Mouse (Mus musculus): Measurements from ENCODE around the gene Slc4a1.

Gene Slc4a1

GRCm38 (mm10) chr11:102350981-102351523 lies 15.0 kb downstream of the Slc4a1 start:
- DNase-seq (ENCODE audit: low spot score in 2 of 2) = no peak

GRCm38 (mm10) chr11:102350416-102350815 lies 15.6 kb downstream of the Slc4a1 start:
- DNase-seq (ENCODE audit: low spot score in 2 of 2) = no peak

GRCm38 (mm10) chr11:102349189-102349954 lies 16.6 kb downstream of the Slc4a1 start:
- DNase-seq (ENCODE audit: low spot score in 2 of 2) = no peak

GRCm38 (mm10) chr11:102348771-102349170 lies 17.2 kb downstream of the Slc4a1 start:
- DNase-seq (ENCODE audit: low spot score in 2 of 2) = no peak

GRCm38 (mm10) chr11:102348101-102348585 lies 17.9 kb downstream of the Slc4a1 start:
- DNase-seq (ENCODE audit: low spot score in 2 of 2) = no peak

GRCm38 (mm10) chr11:102347683-102348082 lies 18.3 kb downstream of the Slc4a1 start:
- no peak for DNase-seq (ENCODE audit: low spot score in 2 of 2)

- DNase-seq (ENCODE audit: low spot score in 2 of 2) = no peak
These were observed 19.1 kb downstream of the Slc4a1 start for GRCm38 (mm10) chr11:102346926-102347325.

GRCm38 (mm10) chr11:102344458-102344857 lies 21.5 kb downstream of the Slc4a1 start:
- DNase-seq (ENCODE audit: low spot score in 2 of 2) = no peak

- no peak for DNase-seq (ENCODE audit: low spot score in 2 of 2)
These were observed 23.3 kb downstream of the Slc4a1 start for GRCm38 (mm10) chr11:102342742-102343141.

- DNase-seq (ENCODE audit: low spot score in 2 of 2) = no peak
These were observed 24.9 kb downstream of the Slc4a1 start for GRCm38 (mm10) chr11:102341101-102341500.

- DNase-seq (ENCODE audit: low spot score in 2 of 2) = no peak
These were observed 26.4 kb downstream of the Slc4a1 start for GRCm38 (mm10) chr11:102339624-102340023.

GRCm38 (mm10) chr11:102339195-102339594 lies 26.8 kb downstream of the Slc4a1 start:
- DNase-seq (ENCODE audit: low spot score in 2 of 2) = no peak

- DNase-seq (ENCODE audit: low spot score in 2 of 2) = no peak
These were observed 27.4 kb downstream of the Slc4a1 start for GRCm38 (mm10) chr11:102338561-102338960.

GRCm38 (mm10) chr11:102337921-102338320 lies 28.1 kb downstream of the Slc4a1 start:
- no peak for DNase-seq (ENCODE audit: low spot score in 2 of 2)

- no peak for DNase-seq (ENCODE audit: low spot score in 2 of 2)
These were observed 29.8 kb downstream of the Slc4a1 start for GRCm38 (mm10) chr11:102336191-102336590.

GRCm38 (mm10) chr11:102334973-102335700 lies 30.9 kb downstream of the Slc4a1 start:
- DNase-seq (ENCODE audit: low spot score in 2 of 2) = no peak

- DNase-seq (ENCODE audit: low spot score in 2 of 2) = no peak
These were observed 32.0 kb downstream of the Slc4a1 start for GRCm38 (mm10) chr11:102334010-102334409.

- DNase-seq (ENCODE audit: low spot score in 2 of 2) = no peak
These were observed 32.9 kb downstream of the Slc4a1 start for GRCm38 (mm10) chr11:102333061-102333460.

GRCm38 (mm10) chr11:102331806-102332205 lies 34.2 kb downstream of the Slc4a1 start:
- no peak for DNase-seq (ENCODE audit: low spot score in 2 of 2)

- DNase-seq (ENCODE audit: low spot score in 2 of 2) = no peak
These were observed 36.0 kb downstream of the Slc4a1 start for GRCm38 (mm10) chr11:102330039-102330438.

- no peak for DNase-seq (ENCODE audit: low spot score in 2 of 2)
These were observed 36.5 kb downstream of the Slc4a1 start for GRCm38 (mm10) chr11:102329518-102329917.

GRCm38 (mm10) chr11:102327839-102328238 lies 38.2 kb downstream of the Slc4a1 start:
- no peak for DNase-seq (ENCODE audit: low spot score in 2 of 2)

GRCm38 (mm10) chr11:102327250-102327649 lies 38.8 kb downstream of the Slc4a1 start:
- DNase-seq (ENCODE audit: low spot score in 2 of 2) = no peak
